Mouse (Mus musculus): Measurements from ENCODE around the gene Wdpcp. TPM values are rescaled to one million over a fixed set of nuclear protein-coding genes. Genes with fewer than 3 reads are reported as not detected.

Wdpcp gene
- total RNA-seq, 2 experiments from 2014 or later: 5.1 to 6.6 TPM

GRCm38 (mm10) chr11:21726329-21726728 is 154.3 kb downstream of the Wdpcp start:
- intact Hi-C loops (cut with DNase I): no loop called here

GRCm38 (mm10) chr11:21729056-21729455 is 157.0 kb downstream of the Wdpcp start:
- no peak for DNase-seq
- intact Hi-C loops (cut with DNase I): no loop called here

More at GRCm38 (mm10) chr11:21726329-21726728, 154.3 kb downstream of the Wdpcp start:
- no peak for DNase-seq

- intact Hi-C loops (cut with DNase I): no loop called here
- DNase-seq: no peak
These were observed 157.9 kb downstream of the Wdpcp start for GRCm38 (mm10) chr11:21729961-21730360.

- intact Hi-C loops (cut with DNase I): no loop called here
- DNase-seq: no peak
These were observed 163.2 kb downstream of the Wdpcp start for GRCm38 (mm10) chr11:21735272-21735671.

- intact Hi-C loops (cut with DNase I): no loop called here
- no peak for DNase-seq
These were observed 177.5 kb downstream of the Wdpcp start for GRCm38 (mm10) chr11:21749487-21749886.

- DNase-seq: no peak
- intact Hi-C loops (cut with DNase I): no loop called here
These were observed 191.2 kb downstream of the Wdpcp start for GRCm38 (mm10) chr11:21763201-21763600.

GRCm38 (mm10) chr11:21788831-21789230 is 216.8 kb downstream of the Wdpcp start:
- no peak for DNase-seq
- intact Hi-C loops (cut with DNase I): no loop called here

GRCm38 (mm10) chr11:21824941-21825340 is 252.9 kb downstream of the Wdpcp start:
- DNase-seq: no peak
- intact Hi-C loops (cut with DNase I): no loop called here

GRCm38 (mm10) chr11:21826521-21826920 is 254.5 kb downstream of the Wdpcp start:
- intact Hi-C loops (cut with DNase I): no loop called here

GRCm38 (mm10) chr11:21847040-21847439 is 275.0 kb downstream of the Wdpcp start:
- no peak for DNase-seq
- intact Hi-C loops (cut with DNase I): no loop called here

More at GRCm38 (mm10) chr11:21826521-21826920, 254.5 kb downstream of the Wdpcp start:
- no peak for DNase-seq

GRCm38 (mm10) chr11:21864000-21864399 is 292.0 kb downstream of the Wdpcp start:
- intact Hi-C loops (cut with DNase I): no loop called here
- no peak for DNase-seq

GRCm38 (mm10) chr11:21864516-21864915 is 292.5 kb downstream of the Wdpcp start:
- intact Hi-C loops (cut with DNase I): no loop called here
- no peak for DNase-seq

GRCm38 (mm10) chr11:21868675-21869074 is 296.6 kb downstream of the Wdpcp start:
- intact Hi-C loops (cut with DNase I): no loop called here
- DNase-seq: no peak

- no peak for DNase-seq
- intact Hi-C loops (cut with DNase I): no loop called here
These were observed 298.8 kb downstream of the Wdpcp start for GRCm38 (mm10) chr11:21870863-21871262.

GRCm38 (mm10) chr11:21871728-21872127 is 299.7 kb downstream of the Wdpcp start:
- DNase-seq: no peak
- intact Hi-C loops (cut with DNase I): no loop called here

GRCm38 (mm10) chr11:21875077-21875476 is 303.0 kb downstream of the Wdpcp start:
- no peak for DNase-seq
- intact Hi-C loops (cut with DNase I): no loop called here

GRCm38 (mm10) chr11:21894696-21895095 is 322.7 kb downstream of the Wdpcp start:
- intact Hi-C loops (cut with DNase I): no loop called here
- no peak for DNase-seq

- no peak for DNase-seq
- intact Hi-C loops (cut with DNase I): no loop called here
These were observed 350.5 kb downstream of the Wdpcp start for GRCm38 (mm10) chr11:21922531-21922930.

Small RNAs within 50 kb of the gene (microRNA-seq; reads per million reads assigned to microRNA genes)
- gene Gm22990: 0 reads per million in 2 experiments

Other genes starting within 250 kb of the Wdpcp start
- 100 to 1,000 TPM; 168 to 175 TPM for gene Ugp2, start 201.0 kb upstream of the Wdpcp start, total RNA-seq (2021)
- 1,000 to 10,000 TPM; 2,179 to 2,226 TPM for gene Mdh1, start 132 bp downstream of the Wdpcp start, total RNA-seq (2021)